Mouse (Mus musculus) C2C12 (cell line): ENCODE results near the gene Rab31.

Source experiments
- CTCF ChIP-seq: IDR thresholded peaks from one replicate; pipeline ENCODE4 v1.5.1; 2011; ENCODE audit not compliant: control insufficient read depth, insufficient read depth, insufficient read length
- MAX ChIP-seq: IDR thresholded peaks from one replicate; pipeline ENCODE4 v1.6.1; 2011; ENCODE audit warnings: mild to moderate bottlenecking, control low read depth
- USF1 ChIP-seq: IDR thresholded peaks from one replicate; pipeline ENCODE4 v1.6.1; 2011; ENCODE audit warnings: low read depth, mild to moderate bottlenecking, control low read depth, moderate library complexity

GRCm38 (mm10) chr17:65721330-65721729, 51.2 kb downstream of the Rab31 start:
- TF ChIP-seq USF1 (no peak), CTCF (no peak), MAX (no peak)
